Mouse (Mus musculus) heart, adult 2 months (tissue): ENCODE results near the gene Cyp26c1. TPM values are rescaled to one million over a fixed set of nuclear protein-coding genes. Genes with fewer than 3 reads are reported as not detected.
A peak's percentile ranks its signal among the peaks of the same experiment; 100 is the strongest.

ENCODE experiments used
- DNase-seq, 2 experiments: peaks; one replicate each; pipeline ENCODE4 v3.0.0; 2021
- H3K27ac ChIP-seq: fragments of 200-600 bp; 2 replicates; pipeline ENCODE4 v1.8.1; 2022
- H3K27me3 ChIP-seq: fragments of 200-500 bp; 2 replicates; pipeline ENCODE4 v1.6.1; 2012; ENCODE audit warnings: mild to moderate bottlenecking, low read length, inconsistent platforms, mixed read lengths; ENCODE audit not compliant: control insufficient read depth, insufficient read depth
- H3K36me3 ChIP-seq: fragments of 200-500 bp; 2 replicates; pipeline ENCODE4 v1.6.1; 2012; ENCODE audit warnings: low read length, inconsistent platforms; ENCODE audit not compliant: control insufficient read depth, insufficient read depth
- H3K4me1 ChIP-seq: fragments of 200-500 bp; 2 replicates; pipeline ENCODE4 v1.6.1; 2011; ENCODE audit warnings: low read length; ENCODE audit not compliant: control insufficient read depth, insufficient read depth
- H3K4me3 ChIP-seq: fragments of 200-600 bp; 2 replicates; pipeline ENCODE4 v1.8.1; 2022
- H3K79me2 ChIP-seq: fragments of 200-500 bp; replicated peaks from 2 replicates; pipeline ENCODE4 v1.6.1; 2012; ENCODE audit warnings: mild to moderate bottlenecking, inconsistent platforms, low read length, moderate library complexity, mixed read lengths; ENCODE audit not compliant: control insufficient read depth, insufficient read depth
- H3K9ac ChIP-seq: fragments of 200-500 bp; 2 replicates; pipeline ENCODE4 v1.6.1; 2012; ENCODE audit warnings: low read depth, mild to moderate bottlenecking, control low read depth, inconsistent platforms, low read length, mixed read lengths
- CTCF ChIP-seq: fragments of 200-600 bp; IDR thresholded peaks from 2 replicates; pipeline ENCODE4 v1.8.1; 2022; ENCODE audit warnings: antibody characterized with exemption, mild to moderate bottlenecking, moderate library complexity
- EP300 ChIP-seq: fragments of 200-500 bp; IDR thresholded peaks from 2 replicates; pipeline ENCODE4 v1.6.1; 2011; ENCODE audit warnings: low read depth, low read length, control low read depth; ENCODE audit not compliant: insufficient read depth
- POLR2A ChIP-seq: fragments of 200-500 bp; IDR thresholded peaks from 2 replicates; pipeline ENCODE4 v1.6.1; 2011; ENCODE audit warnings: mild to moderate bottlenecking, low read depth, low read length, control low read depth; ENCODE audit not compliant: insufficient read depth
- WGBS: fragments of 180-500 bp; shearing (Covaris S2); methylation state at CpG from one replicate; pipeline ENCODE4 v1.1.7; 2018; 5-methylcytosine and 5-hydroxymethylcytosine counted together
- intact Hi-C: fragments of 180-260 bp; cut with DNase I; formaldehyde crosslinking; loops from one replicate; pipeline ENCODE4 v1.15.1; 2025
- polyA plus RNA-seq: library from polyadenylated mRNA; depleted of rRNA; stranded (reverse); fragments of >200 nt; gene quantifications from 2 replicates; pipeline ENCODE4 v1.2.3, GENCODE M21; 2012
- total RNA-seq, 2 experiments: library from RNA; stranded (reverse); gene quantifications; 2 replicates each; pipeline ENCODE4 v1.2.3; 2021

Cyp26c1 gene
- total and polyA plus RNA-seq, 3 experiments = not detected

DNA sequence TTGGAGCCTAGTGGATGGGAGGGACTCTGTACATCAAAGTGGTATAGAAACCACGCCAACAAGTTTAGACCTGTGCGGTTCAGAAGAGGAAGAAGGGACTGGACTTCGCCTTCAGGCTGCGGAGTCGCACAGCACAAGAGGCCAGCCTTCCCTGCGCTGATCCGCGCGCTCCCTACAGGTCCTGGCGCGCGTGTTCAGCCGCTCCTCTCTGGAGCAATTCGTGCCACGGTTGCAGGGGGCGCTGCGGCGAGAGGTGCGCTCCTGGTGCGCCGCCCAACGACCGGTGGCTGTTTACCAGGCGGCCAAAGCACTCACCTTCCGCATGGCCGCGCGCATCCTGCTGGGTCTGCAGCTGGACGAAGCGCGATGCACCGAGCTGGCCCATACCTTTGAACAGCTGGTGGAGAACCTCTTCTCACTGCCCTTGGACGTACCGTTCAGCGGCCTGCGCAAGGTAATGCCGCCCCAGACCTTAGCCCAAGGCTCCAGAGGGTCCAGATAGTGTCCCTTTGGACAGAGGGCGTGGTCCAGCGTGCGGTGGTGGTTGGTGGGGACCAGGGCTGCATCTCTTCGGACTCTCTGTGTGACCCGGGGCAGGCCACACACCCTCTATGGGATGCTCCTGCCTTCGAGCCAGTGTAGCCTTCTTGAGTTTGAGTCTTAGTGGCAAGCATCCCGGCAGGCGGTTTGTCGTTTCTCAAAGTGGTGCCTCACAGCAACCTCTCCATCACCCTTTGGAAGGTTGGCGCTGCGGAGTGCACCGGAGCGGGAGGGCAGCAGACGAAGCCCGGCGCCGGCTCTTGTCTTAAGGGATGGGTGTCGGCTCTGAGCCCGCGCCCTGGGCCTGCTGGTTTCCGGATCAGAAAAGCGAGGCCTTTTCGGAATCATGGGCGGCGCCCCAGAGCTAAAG is 1.8 kb downstream of the Cyp26c1 start:
- Histone ChIP-seq H3K79me2 (no peaks in the 10 kb centered on the region), H3K4me1 (no peaks in the 10 kb centered on the region), H3K9ac (no peak overlapping the region), H3K27ac (no peak overlapping the region), H3K27me3 (no peaks in the 10 kb centered on the region), H3K36me3 (no peaks in the 10 kb centered on the region), H3K4me3 (no peak overlapping the region)
- WGBS = 41% methylated on average over 62 of the region's 62 CpGs
- no peak for DNase-seq
- intact Hi-C loops = no loop called here
- TF ChIP-seq POLR2A (no peak), CTCF (0 out of 2 replicates have a peak, but pooled peaks have one; percentile 20), EP300 (no peak)

DNA sequence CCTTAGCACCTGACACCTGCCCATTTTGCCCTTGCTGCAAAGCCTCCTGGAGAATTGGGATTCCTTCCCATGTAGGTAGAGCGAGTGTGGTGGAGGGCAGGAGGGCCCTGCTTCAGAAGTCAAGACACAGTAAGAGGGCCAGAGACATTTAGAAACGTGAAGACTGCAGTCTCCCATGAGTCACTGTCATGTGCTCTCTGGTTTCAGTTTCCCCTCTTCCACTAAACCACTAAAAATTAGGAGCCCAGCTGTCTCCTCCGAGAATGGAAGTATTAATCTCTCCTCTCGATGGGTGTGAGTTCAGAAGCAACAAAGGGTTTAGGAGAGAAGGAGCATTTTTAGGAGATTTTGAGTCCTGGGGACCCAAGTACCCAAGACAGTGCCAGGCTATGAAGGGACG is 4.1 kb downstream of the Cyp26c1 start:
- no peak overlapping the region for H3K4me3 ChIP-seq
- peaks cover 3% of the 10 kb centered on the region; the same call in 1 of the 2 replicates for H3K27me3 ChIP-seq
- no peak overlapping the region for H3K27ac ChIP-seq
- H3K4me1 ChIP-seq = no peaks in the 10 kb centered on the region
- no peak for DNase-seq
- TF ChIP-seq CTCF = no peak
- no peak for TF ChIP-seq EP300
- TF ChIP-seq POLR2A = no peak
- intact Hi-C loops = no loop called here
- no peak overlapping the region for H3K9ac ChIP-seq
- H3K36me3 ChIP-seq = no peaks in the 10 kb centered on the region
- no peaks in the 10 kb centered on the region for H3K79me2 ChIP-seq
- 70% methylated on average over 5 of the region's 5 CpGs for WGBS

DNA sequence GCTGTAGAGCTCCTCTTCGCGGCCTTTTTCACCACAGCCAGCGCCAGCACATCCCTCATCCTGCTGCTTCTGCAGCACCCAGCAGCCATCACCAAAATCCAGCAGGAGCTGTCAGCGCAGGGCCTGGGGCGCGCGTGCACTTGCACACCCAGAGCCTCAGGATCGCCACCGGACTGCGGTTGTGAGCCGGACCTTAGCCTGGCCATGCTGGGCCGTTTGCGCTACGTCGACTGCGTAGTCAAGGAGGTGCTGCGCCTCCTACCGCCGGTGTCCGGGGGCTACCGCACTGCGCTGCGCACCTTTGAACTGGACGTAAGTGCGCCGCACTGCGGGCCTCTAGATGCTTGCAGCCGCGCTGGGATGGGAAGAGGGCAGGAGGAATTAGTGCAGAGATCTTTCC is 5.3 kb downstream of the Cyp26c1 start:
- DNase-seq = no peak
- H3K27ac ChIP-seq = no peak overlapping the region
- intact Hi-C loops = no loop called here

DNA sequence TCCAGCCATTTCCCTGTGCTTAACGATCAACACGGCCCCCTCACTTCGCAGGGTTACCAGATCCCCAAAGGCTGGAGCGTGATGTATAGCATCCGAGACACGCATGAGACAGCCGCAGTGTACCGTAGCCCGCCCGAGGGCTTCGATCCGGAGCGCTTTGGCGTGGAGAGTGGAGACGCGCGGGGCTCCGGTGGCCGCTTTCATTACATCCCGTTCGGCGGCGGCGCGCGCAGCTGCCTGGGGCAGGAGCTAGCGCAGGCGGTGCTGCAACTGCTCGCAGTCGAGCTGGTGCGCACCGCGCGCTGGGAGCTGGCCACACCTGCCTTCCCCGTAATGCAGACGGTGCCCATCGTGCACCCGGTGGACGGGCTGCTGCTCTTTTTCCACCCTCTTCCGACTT is 7.5 kb downstream of the Cyp26c1 start:
- DNase-seq = no peak
- H3K4me3 ChIP-seq = no peak overlapping the region
- H3K36me3 ChIP-seq = no peaks in the 10 kb centered on the region
- intact Hi-C loops = no loop called here
- no peak overlapping the region for H3K27ac ChIP-seq
- no peak overlapping the region for H3K9ac ChIP-seq
- no peaks in the 10 kb centered on the region for H3K79me2 ChIP-seq
- TF ChIP-seq CTCF (no peak), EP300 (no peak), POLR2A (no peak)
- H3K4me1 ChIP-seq = peaks cover 2% of the 10 kb centered on the region
- peaks cover 16% of the 10 kb centered on the region for H3K27me3 ChIP-seq
- WGBS = 25% methylated on average over 40 of the region's 40 CpGs

More for the DNA sequence above, 5.3 kb downstream of the Cyp26c1 start:
- Histone ChIP-seq H3K4me1 (no peaks in the 10 kb centered on the region), H3K4me3 (no peak overlapping the region), H3K9ac (no peak overlapping the region), H3K79me2 (no peaks in the 10 kb centered on the region), H3K27me3 (peaks cover 4% of the 10 kb centered on the region; the same call in 1 of the 2 replicates), H3K36me3 (no peaks in the 10 kb centered on the region)
- TF ChIP-seq EP300 = no peak
- no peak for TF ChIP-seq CTCF
- TF ChIP-seq POLR2A = no peak
- 44% methylated on average over 29 of the region's 29 CpGs for WGBS

DNA sequence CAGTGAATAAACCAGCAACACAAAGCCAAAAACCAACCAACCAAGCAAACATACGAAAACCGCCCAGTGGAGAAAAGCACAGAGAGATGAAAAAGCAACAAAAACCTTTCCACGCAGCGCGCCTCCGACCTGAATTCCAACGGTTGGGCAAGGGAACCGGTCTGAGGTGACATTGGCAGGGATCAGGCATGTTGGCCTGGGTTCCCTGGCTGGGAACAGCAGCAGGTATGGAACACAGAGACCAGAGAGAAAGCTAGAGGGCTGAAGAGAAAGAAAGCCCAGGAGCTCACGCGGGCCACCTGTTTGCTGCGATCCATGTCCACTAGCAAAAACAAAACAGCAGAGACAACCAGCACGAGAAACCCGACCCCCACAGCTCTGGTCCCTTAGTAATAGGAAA is 9.8 kb downstream of the Cyp26c1 start:
- TF ChIP-seq POLR2A (no peak), EP300 (no peak), CTCF (no peak)
- WGBS = 81% methylated on average over 13 of the region's 13 CpGs
- H3K4me3 ChIP-seq = no peak overlapping the region
- H3K79me2 ChIP-seq = no peaks in the 10 kb centered on the region
- H3K27me3 ChIP-seq = peaks cover 26% of the 10 kb centered on the region
- no peaks in the 10 kb centered on the region for H3K36me3 ChIP-seq
- H3K4me1 ChIP-seq = peaks cover 2% of the 10 kb centered on the region
- H3K9ac ChIP-seq = no peak overlapping the region
- DNase-seq = no peak
- no peak overlapping the region for H3K27ac ChIP-seq
- intact Hi-C loops = no loop called here

DNA sequence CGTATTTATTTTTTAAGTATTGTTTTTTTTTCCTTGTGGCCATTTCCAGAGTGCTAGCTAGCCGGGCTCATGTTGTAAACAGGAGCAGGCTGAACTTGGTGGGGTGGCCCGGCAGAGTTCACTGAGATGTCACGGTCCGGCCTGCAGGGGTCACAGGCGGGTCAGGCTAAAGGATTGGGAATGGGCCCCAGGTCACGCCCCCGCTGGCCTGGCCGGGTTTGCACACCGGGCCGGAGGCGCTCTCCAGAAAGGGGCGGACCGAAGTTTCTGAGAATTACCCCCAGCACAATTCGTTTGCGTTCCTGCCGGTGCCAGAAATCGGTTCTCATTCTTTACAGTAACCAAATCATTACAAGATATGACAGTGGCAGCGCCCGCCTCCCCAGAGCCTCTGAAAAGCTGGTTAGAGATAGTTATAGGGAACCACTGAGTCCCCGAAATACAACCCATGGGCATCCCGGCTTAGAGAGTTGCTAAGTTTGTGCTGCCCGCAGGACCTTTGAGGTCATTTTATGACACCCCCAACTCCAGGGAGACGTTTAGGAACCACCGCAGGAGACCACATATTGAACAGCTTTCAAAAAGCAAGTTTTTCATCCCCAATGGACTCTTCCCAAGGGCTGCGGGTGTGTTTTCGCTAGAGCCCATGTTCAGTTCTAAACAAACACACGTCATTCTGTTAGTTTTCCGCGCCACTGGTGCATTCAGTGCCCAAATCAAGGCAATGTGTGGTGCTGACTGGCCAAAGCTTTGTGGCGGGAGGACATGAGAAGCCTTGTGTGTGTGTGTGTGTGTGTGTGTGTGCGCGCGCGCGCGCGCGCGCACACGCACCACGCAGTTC is 10.6 kb downstream of the Cyp26c1 start:
- Histone ChIP-seq H3K4me3 (no peak overlapping the region), H3K36me3 (no peaks in the 10 kb centered on the region), H3K9ac (no peak overlapping the region), H3K27me3 (peaks cover 26% of the 10 kb centered on the region), H3K79me2 (no peaks in the 10 kb centered on the region), H3K4me1 (peaks cover 2% of the 10 kb centered on the region), H3K27ac (no peak overlapping the region)
- 16% methylated on average over 42 of the region's 42 CpGs for WGBS
- TF ChIP-seq EP300 (no peak), CTCF (no peak), POLR2A (no peak)
- DNase-seq = no peak
- intact Hi-C loops = no loop called here
